Mouse (Mus musculus) lung, embryonic 15.5 days (tissue): ENCODE results near the gene Map3k7cl. TPM values are rescaled to one million over a fixed set of nuclear protein-coding genes. Genes with fewer than 3 reads are reported as not detected.

Experiments
- ATAC-seq: fragments of 200-750 bp; cut with Nextera tagmentation; 2 replicates; pipeline ENCODE4 v1.8.0; 2017; ENCODE audit warnings: moderate number of reproducible peaks, borderline replicate concordance; ENCODE audit not compliant: low FRiP score, low TSS enrichment; ENCODE audit errors: extremely low read depth
- H3K27ac ChIP-seq: fragments of 300-500 bp; sonication (generic); 2 replicates; pipeline ENCODE4 v1.5.1; 2015; ENCODE audit warnings: moderate library complexity, mild to moderate bottlenecking, inconsistent platforms
- H3K27me3 ChIP-seq: fragments of 300-500 bp; sonication (generic); 2 replicates; pipeline ENCODE4 v1.6.1; 2015; ENCODE audit warnings: inconsistent platforms
- H3K36me3 ChIP-seq: fragments of 300-500 bp; sonication (generic); 2 replicates; pipeline ENCODE4 v1.6.1; 2015; ENCODE audit warnings: inconsistent platforms
- H3K4me1 ChIP-seq: fragments of 300-500 bp; sonication (generic); 2 replicates; pipeline ENCODE4 v1.6.1; 2015; ENCODE audit warnings: inconsistent platforms
- H3K4me2 ChIP-seq: fragments of 300-500 bp; sonication (generic); 2 replicates; pipeline ENCODE4 v1.6.1; 2015; ENCODE audit warnings: inconsistent platforms, mild to moderate bottlenecking, moderate library complexity
- H3K4me3 ChIP-seq: fragments of 300-500 bp; sonication (generic); 2 replicates; pipeline ENCODE4 v1.5.1; 2015; ENCODE audit warnings: mild to moderate bottlenecking, inconsistent platforms
- H3K9ac ChIP-seq: fragments of 300-500 bp; sonication (generic); 2 replicates; pipeline ENCODE4 v1.6.1; 2015; ENCODE audit warnings: inconsistent platforms
- H3K9me3 ChIP-seq: fragments of 300-500 bp; sonication (generic); 2 replicates; pipeline ENCODE4 v1.6.1; 2016; ENCODE audit warnings: inconsistent platforms
- WGBS: fragments of 180-500 bp; shearing (Covaris S2); methylation state at CpG from one replicate; pipeline ENCODE4 v1.1.7; 2015; 5-methylcytosine and 5-hydroxymethylcytosine counted together
- polyA plus RNA-seq: library from polyadenylated mRNA; unstranded; fragments of >200 nt; fragmentation: Nextera tagmentation; extraction: Ambion mirVana; gene quantifications from 2 replicates; pipeline ENCODE4 v1.2.1, GENCODE M21; 2015

The Map3k7cl gene
- 0.57 and 0.82 TPM in 2 replicates for polyA plus RNA-seq

GRCm38 (mm10) chr16:87552907-87553691 lies at the start of gene Map3k7cl:
TSS of gene Map3k7cl (plus strand) at chr16:87553330.
- no peak within 1 kb of the TSS for H3K9ac ChIP-seq
- no peaks in the 10 kb centered on the region for H3K9me3 ChIP-seq
- ATAC-seq = peak; percentile 52
- no peak within 1 kb of the TSS for H3K4me2 ChIP-seq
- no peaks in the 10 kb centered on the region for H3K27me3 ChIP-seq
- H3K36me3 ChIP-seq = no peaks in the 10 kb centered on the region
- WGBS = 56% methylated on average over 24 of the region's 24 CpGs
- no peak within 1 kb of the TSS for H3K4me3 ChIP-seq
- no peak within 1 kb of the TSS for H3K27ac ChIP-seq
- H3K4me1 ChIP-seq = no peaks in the 10 kb centered on the region

GRCm38 (mm10) chr16:87511706-87512105 lies 41.4 kb upstream of the Map3k7cl start:
- WGBS = 68% methylated on average over 5 of the region's 5 CpGs
- no peak for ATAC-seq
- no peak overlapping the region for H3K4me3 ChIP-seq
- H3K4me1 ChIP-seq = no peaks in the 10 kb centered on the region
- H3K27me3 ChIP-seq = no peaks in the 10 kb centered on the region
- H3K27ac ChIP-seq = no peak overlapping the region
- no peak overlapping the region for H3K9ac ChIP-seq
- H3K4me2 ChIP-seq = no peak overlapping the region
- H3K36me3 ChIP-seq = no peaks in the 10 kb centered on the region
- H3K9me3 ChIP-seq = no peaks in the 10 kb centered on the region

- no peaks in the 10 kb centered on the region for H3K27me3 ChIP-seq
- H3K36me3 ChIP-seq = no peaks in the 10 kb centered on the region
- 89% methylated on average over 14 of the region's 14 CpGs for WGBS
- no peaks in the 10 kb centered on the region for H3K4me1 ChIP-seq
- H3K4me2 ChIP-seq = no peak overlapping the region
- H3K4me3 ChIP-seq = no peak overlapping the region
- H3K9me3 ChIP-seq = no peaks in the 10 kb centered on the region
- no peak overlapping the region for H3K9ac ChIP-seq
- H3K27ac ChIP-seq = no peak overlapping the region
- ATAC-seq = no peak
Measured at GRCm38 (mm10) chr16:87512331-87512730, 40.8 kb upstream of the Map3k7cl start.

GRCm38 (mm10) chr16:87524228-87524627 lies 28.9 kb upstream of the Map3k7cl start:
- Histone ChIP-seq H3K27ac (no peak overlapping the region), H3K4me3 (no peak overlapping the region), H3K4me2 (no peak overlapping the region), H3K4me1 (no peaks in the 10 kb centered on the region), H3K36me3 (no peaks in the 10 kb centered on the region), H3K9me3 (no peaks in the 10 kb centered on the region), H3K27me3 (no peaks in the 10 kb centered on the region), H3K9ac (no peak overlapping the region)
- ATAC-seq = no peak
- 76% methylated on average over 5 of the region's 5 CpGs for WGBS

GRCm38 (mm10) chr16:87527553-87528249 lies 25.4 kb upstream of the Map3k7cl start:
- H3K27ac ChIP-seq = no peak overlapping the region
- ATAC-seq = peak; percentile 40; the same call in 1 of the 2 replicates

GRCm38 (mm10) chr16:87528755-87529154 lies 24.4 kb upstream of the Map3k7cl start:
- no peaks in the 10 kb centered on the region for H3K9me3 ChIP-seq
- 59% methylated on average over 10 of the region's 10 CpGs for WGBS
- no peak overlapping the region for H3K27ac ChIP-seq
- H3K4me1 ChIP-seq = no peaks in the 10 kb centered on the region
- H3K4me2 ChIP-seq = no peak overlapping the region
- H3K4me3 ChIP-seq = no peak overlapping the region
- H3K36me3 ChIP-seq = no peaks in the 10 kb centered on the region
- ATAC-seq = no peak
- H3K9ac ChIP-seq = no peak overlapping the region
- H3K27me3 ChIP-seq = no peaks in the 10 kb centered on the region

More at GRCm38 (mm10) chr16:87527553-87528249, 25.4 kb upstream of the Map3k7cl start:
- H3K4me3 ChIP-seq = no peak overlapping the region
- H3K4me1 ChIP-seq = no peaks in the 10 kb centered on the region
- 37% methylated on average over 8 of the region's 8 CpGs for WGBS
- H3K4me2 ChIP-seq = no peak overlapping the region
- no peak overlapping the region for H3K9ac ChIP-seq
- H3K36me3 ChIP-seq = no peaks in the 10 kb centered on the region
- no peaks in the 10 kb centered on the region for H3K9me3 ChIP-seq
- H3K27me3 ChIP-seq = no peaks in the 10 kb centered on the region

GRCm38 (mm10) chr16:87548348-87548747 lies 4.8 kb upstream of the Map3k7cl start:
- H3K9ac ChIP-seq = no peak overlapping the region
- WGBS = 49% methylated on average over 2 of the region's 2 CpGs
- no peaks in the 10 kb centered on the region for H3K4me1 ChIP-seq
- ATAC-seq = no peak
- no peaks in the 10 kb centered on the region for H3K27me3 ChIP-seq
- no peaks in the 10 kb centered on the region for H3K9me3 ChIP-seq
- H3K4me2 ChIP-seq = no peak overlapping the region
- no peak overlapping the region for H3K27ac ChIP-seq
- H3K4me3 ChIP-seq = no peak overlapping the region
- no peaks in the 10 kb centered on the region for H3K36me3 ChIP-seq

GRCm38 (mm10) chr16:87556320-87556719 lies 3.2 kb downstream of the Map3k7cl start:
- Histone ChIP-seq H3K4me3 (no peak overlapping the region), H3K4me1 (no peaks in the 10 kb centered on the region), H3K27me3 (no peaks in the 10 kb centered on the region), H3K36me3 (no peaks in the 10 kb centered on the region), H3K4me2 (no peak overlapping the region), H3K9me3 (no peaks in the 10 kb centered on the region), H3K27ac (no peak overlapping the region), H3K9ac (no peak overlapping the region)
- WGBS = 16% methylated on average over 8 of the region's 8 CpGs
- no peak for ATAC-seq

GRCm38 (mm10) chr16:87561501-87561900 lies 8.4 kb downstream of the Map3k7cl start:
- Histone ChIP-seq H3K4me3 (no peak overlapping the region), H3K36me3 (no peaks in the 10 kb centered on the region), H3K4me1 (no peaks in the 10 kb centered on the region), H3K4me2 (no peak overlapping the region), H3K27me3 (no peaks in the 10 kb centered on the region), H3K9ac (no peak overlapping the region), H3K9me3 (no peaks in the 10 kb centered on the region), H3K27ac (no peak overlapping the region)
- 82% methylated on average over 4 of the region's 4 CpGs for WGBS
- no peak for ATAC-seq

- no peak for ATAC-seq
- 52% methylated on average over 6 of the region's 6 CpGs for WGBS
- Histone ChIP-seq H3K27me3 (no peaks in the 10 kb centered on the region), H3K4me3 (no peak overlapping the region), H3K27ac (no peak overlapping the region), H3K9ac (no peak overlapping the region), H3K9me3 (no peaks in the 10 kb centered on the region), H3K4me2 (no peak overlapping the region), H3K36me3 (no peaks in the 10 kb centered on the region), H3K4me1 (no peaks in the 10 kb centered on the region)
Measured at GRCm38 (mm10) chr16:87563524-87563923, 10.4 kb downstream of the Map3k7cl start.

- H3K9ac ChIP-seq = no peak overlapping the region
- no peak overlapping the region for H3K27ac ChIP-seq
- no peak overlapping the region for H3K4me3 ChIP-seq
- no peaks in the 10 kb centered on the region for H3K9me3 ChIP-seq
- no peaks in the 10 kb centered on the region for H3K27me3 ChIP-seq
- no peak overlapping the region for H3K4me2 ChIP-seq
- H3K4me1 ChIP-seq = no peaks in the 10 kb centered on the region
- no peak for ATAC-seq
- H3K36me3 ChIP-seq = no peaks in the 10 kb centered on the region
- 71% methylated on average over 3 of the region's 3 CpGs for WGBS
Measured at GRCm38 (mm10) chr16:87564564-87564963, 11.4 kb downstream of the Map3k7cl start.

GRCm38 (mm10) chr16:87567572-87567971 lies 14.4 kb downstream of the Map3k7cl start:
- WGBS = 51% methylated on average over 13 of the region's 13 CpGs

More at GRCm38 (mm10) chr16:87567572-87567971, 14.4 kb downstream of the Map3k7cl start:
- ATAC-seq = no peak
- no peaks in the 10 kb centered on the region for H3K9me3 ChIP-seq
- H3K4me3 ChIP-seq = no peak overlapping the region
- no peaks in the 10 kb centered on the region for H3K4me1 ChIP-seq
- no peak overlapping the region for H3K27ac ChIP-seq
- H3K4me2 ChIP-seq = no peak overlapping the region
- H3K27me3 ChIP-seq = no peaks in the 10 kb centered on the region
- no peak overlapping the region for H3K9ac ChIP-seq
- H3K36me3 ChIP-seq = no peaks in the 10 kb centered on the region
